Mouse (Mus musculus) CD4-positive helper T cell, adult 2 months (primary cell): Measurements from ENCODE around the gene Btbd9.
"Not testable (repeated sequence)": the region's sequence is repeated elsewhere in the genome, so short reads cannot be mapped to it uniquely, and the experiment has no call there.

Experiments used
- DNase-seq: peaks from one replicate; pipeline ENCODE4 v3.0.0-alpha.2; 2012; ENCODE audit warnings: low read depth, missing footprints, low spot score

The Btbd9 gene

GRCm38 (mm10) chr17:30575941-30576773, at the start of gene Btbd9:
Gene Btbd9 (minus strand): TSS chr17:30576488.
- peak; percentile 95 for DNase-seq

GRCm38 (mm10) chr17:30624132-30624531, 47.8 kb upstream of the Btbd9 start, which contains the start of gene Dnah8:
Gene Dnah8 (plus strand): TSS chr17:30624354.
- DNase-seq: not testable (repeated sequence)

GRCm38 (mm10) chr17:30623200-30623599, 46.9 kb upstream of the Btbd9 start:
- peak; percentile 17 for DNase-seq

- no peak for DNase-seq
Measured at GRCm38 (mm10) chr17:30621450-30621849, 45.2 kb upstream of the Btbd9 start.

- no peak for DNase-seq
Measured at GRCm38 (mm10) chr17:30620548-30620947, 44.3 kb upstream of the Btbd9 start.

- no peak for DNase-seq
Measured at GRCm38 (mm10) chr17:30619153-30619552, 42.9 kb upstream of the Btbd9 start.

- DNase-seq: no peak
Measured at GRCm38 (mm10) chr17:30618136-30618891, 42.0 kb upstream of the Btbd9 start.

- DNase-seq: no peak
Measured at GRCm38 (mm10) chr17:30616203-30616602, 39.9 kb upstream of the Btbd9 start.

- DNase-seq: no peak
Measured at GRCm38 (mm10) chr17:30613350-30613749, 37.1 kb upstream of the Btbd9 start.

GRCm38 (mm10) chr17:30612075-30612859, 36.0 kb upstream of the Btbd9 start:
- DNase-seq: peak; percentile 93

- DNase-seq: no peak
Measured at GRCm38 (mm10) chr17:30611221-30612074, 35.2 kb upstream of the Btbd9 start.

- DNase-seq: no peak
Measured at GRCm38 (mm10) chr17:30610739-30611138, 34.5 kb upstream of the Btbd9 start.

GRCm38 (mm10) chr17:30609980-30610307, 33.7 kb upstream of the Btbd9 start:
- DNase-seq: no peak

- no peak for DNase-seq
Measured at GRCm38 (mm10) chr17:30609305-30609979, 33.2 kb upstream of the Btbd9 start.

GRCm38 (mm10) chr17:30607909-30608495, 31.7 kb upstream of the Btbd9 start:
- DNase-seq: no peak

- DNase-seq: no peak
Measured at GRCm38 (mm10) chr17:30607330-30607729, 31.0 kb upstream of the Btbd9 start.

GRCm38 (mm10) chr17:30606634-30607081, 30.4 kb upstream of the Btbd9 start:
- DNase-seq: no peak

- no peak for DNase-seq
Measured at GRCm38 (mm10) chr17:30606206-30606605, 29.9 kb upstream of the Btbd9 start.

GRCm38 (mm10) chr17:30605001-30605400, 28.7 kb upstream of the Btbd9 start:
- DNase-seq: no peak

- no peak for DNase-seq
Measured at GRCm38 (mm10) chr17:30604296-30604695, 28.0 kb upstream of the Btbd9 start.
